Mouse (Mus musculus) embryonic facial prominence, embryonic 12.5 days (tissue): ENCODE measurements around the gene Selenon. TPM values are rescaled to one million over a fixed set of nuclear protein-coding genes. Genes with fewer than 3 reads are reported as not detected.
A peak's percentile ranks its signal among the peaks of the same experiment; 100 is the strongest.

Experiments
- ATAC-seq: fragments of 200-750 bp; cut with Nextera tagmentation; 2 replicates; pipeline ENCODE4 v1.8.0; 2017; ENCODE audit not compliant: insufficient number of reproducible peaks, insufficient read depth, low FRiP score, low TSS enrichment
- H3K27ac ChIP-seq: fragments of 300-500 bp; sonication (generic); 2 replicates; pipeline ENCODE4 v1.5.1; 2016; ENCODE audit warnings: mild to moderate bottlenecking
- H3K27me3 ChIP-seq: fragments of 300-500 bp; sonication (generic); 2 replicates; pipeline ENCODE4 v1.6.1; 2016; ENCODE audit warnings: mild to moderate bottlenecking, moderate library complexity
- H3K36me3 ChIP-seq: fragments of 300-500 bp; sonication (generic); 2 replicates; pipeline ENCODE4 v1.6.1; 2016; ENCODE audit warnings: mild to moderate bottlenecking
- H3K4me1 ChIP-seq: fragments of 300-500 bp; sonication (generic); 2 replicates; pipeline ENCODE4 v1.6.1; 2016
- H3K4me2 ChIP-seq: fragments of 300-500 bp; sonication (generic); replicated peaks from 2 replicates; pipeline ENCODE4 v1.6.1; 2016; ENCODE audit warnings: mild to moderate bottlenecking, moderate library complexity
- H3K4me3 ChIP-seq: fragments of 300-500 bp; sonication (generic); 2 replicates; pipeline ENCODE4 v1.5.1; 2016; ENCODE audit warnings: mild to moderate bottlenecking
- H3K9ac ChIP-seq: fragments of 300-500 bp; sonication (generic); 2 replicates; pipeline ENCODE4 v1.6.1; 2016; ENCODE audit warnings: mild to moderate bottlenecking, moderate library complexity
- H3K9me3 ChIP-seq: fragments of 300-500 bp; sonication (generic); 2 replicates; pipeline ENCODE4 v1.6.1; 2016; ENCODE audit warnings: mild to moderate bottlenecking, moderate library complexity
- whole genome bisulfite sequencing: fragments of 180-500 bp; shearing (Covaris S2); methylation state at CpG from one replicate; pipeline ENCODE4 v1.1.7; 2016; 5-methylcytosine and 5-hydroxymethylcytosine counted together
- polyA plus RNA-seq: library from polyadenylated mRNA; unstranded; fragments of >200 nt; fragmentation: Nextera tagmentation; extraction: Ambion mirVana; gene quantifications from 2 replicates; pipeline ENCODE4 v1.2.1, GENCODE M21; 2016

Selenon gene
- polyA plus RNA-seq, 1 experiment from 2014 or later, result 27.3 TPM

DNA sequence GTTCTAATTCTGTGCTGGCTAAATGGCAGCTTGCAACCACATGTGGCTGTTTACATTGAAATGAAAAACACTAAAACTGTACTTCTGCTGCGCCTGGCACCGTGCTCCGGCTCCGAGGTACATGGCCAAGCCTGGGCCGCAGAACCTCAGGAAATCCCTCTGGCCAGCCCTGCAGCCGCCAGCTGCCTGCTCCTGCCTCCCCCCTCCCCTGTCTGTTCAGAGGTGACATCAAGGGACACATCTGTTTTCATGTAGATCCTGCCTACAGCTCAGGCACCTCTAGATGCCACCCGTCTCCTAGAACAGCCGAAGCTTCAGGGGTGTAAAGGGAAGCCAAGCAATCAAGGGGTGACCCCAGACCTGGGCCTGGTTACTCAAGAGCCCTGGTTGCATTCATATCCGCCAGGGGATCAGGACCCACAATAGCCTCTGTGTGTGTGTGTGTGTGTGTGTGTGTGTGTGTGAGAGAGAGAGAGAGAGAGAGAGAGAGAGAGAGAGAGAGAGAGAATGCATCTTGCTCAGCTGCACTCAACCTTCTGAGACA lies 6.7 kb upstream of the Selenon start:
- Histone ChIP-seq H3K4me1 (peaks cover 13% of the 10 kb centered on the region), H3K9me3 (no peaks in the 10 kb centered on the region), H3K27ac (peak overlapping the region; percentile 41; the same call in 1 of the 2 replicates), H3K4me2 (no peak overlapping the region), H3K27me3 (no peaks in the 10 kb centered on the region), H3K4me3 (no peak overlapping the region), H3K36me3 (0 out of 2 replicates have a peak, but pooled peaks cover 2% of the 10 kb centered on the region), H3K9ac (no peak overlapping the region)
- ATAC-seq, result no peak
- 34% methylated on average over 9 of the region's 9 CpGs for WGBS

DNA sequence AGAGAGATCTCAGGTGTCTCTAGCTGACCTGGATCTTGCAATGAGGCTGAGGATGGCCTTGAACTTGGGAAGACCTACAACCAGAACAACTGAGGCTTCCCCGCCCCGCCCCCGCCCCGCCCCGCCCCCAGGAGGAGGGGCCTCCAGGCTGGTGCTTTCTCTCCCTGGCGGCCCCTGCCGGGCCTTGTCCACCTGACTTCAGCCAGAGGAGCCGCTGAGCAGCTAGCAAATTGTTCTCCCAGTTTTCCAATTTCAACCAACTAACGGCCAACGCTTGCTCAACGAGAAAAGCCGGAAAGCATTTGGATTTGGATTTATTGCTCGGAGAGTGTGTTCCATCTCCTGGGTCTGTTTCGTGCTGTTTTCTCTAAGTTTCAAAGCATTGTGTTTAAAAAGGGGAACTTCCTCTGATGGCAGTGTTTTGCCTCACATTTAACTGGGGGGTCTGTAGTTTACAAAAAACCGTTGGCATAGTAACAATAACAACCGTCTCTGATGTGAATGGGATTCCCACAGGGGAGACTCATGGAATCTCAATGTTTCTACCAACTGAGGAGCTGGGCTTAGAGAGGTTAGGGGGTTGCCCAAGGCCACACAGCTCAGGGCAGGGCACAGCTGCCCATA lies 5.8 kb upstream of the Selenon start:
- no peak overlapping the region for H3K9ac ChIP-seq
- WGBS, result 17% methylated on average over 16 of the region's 16 CpGs
- peaks cover 13% of the 10 kb centered on the region for H3K4me1 ChIP-seq
- H3K4me3 ChIP-seq, result no peak overlapping the region
- peak overlapping the region; percentile 54; the same call in 1 of the 2 replicates for H3K27ac ChIP-seq
- H3K9me3 ChIP-seq, result no peaks in the 10 kb centered on the region
- H3K36me3 ChIP-seq, result 0 out of 2 replicates have a peak, but pooled peaks cover 2% of the 10 kb centered on the region
- no peaks in the 10 kb centered on the region for H3K27me3 ChIP-seq
- ATAC-seq, result no peak
- no peak overlapping the region for H3K4me2 ChIP-seq

DNA sequence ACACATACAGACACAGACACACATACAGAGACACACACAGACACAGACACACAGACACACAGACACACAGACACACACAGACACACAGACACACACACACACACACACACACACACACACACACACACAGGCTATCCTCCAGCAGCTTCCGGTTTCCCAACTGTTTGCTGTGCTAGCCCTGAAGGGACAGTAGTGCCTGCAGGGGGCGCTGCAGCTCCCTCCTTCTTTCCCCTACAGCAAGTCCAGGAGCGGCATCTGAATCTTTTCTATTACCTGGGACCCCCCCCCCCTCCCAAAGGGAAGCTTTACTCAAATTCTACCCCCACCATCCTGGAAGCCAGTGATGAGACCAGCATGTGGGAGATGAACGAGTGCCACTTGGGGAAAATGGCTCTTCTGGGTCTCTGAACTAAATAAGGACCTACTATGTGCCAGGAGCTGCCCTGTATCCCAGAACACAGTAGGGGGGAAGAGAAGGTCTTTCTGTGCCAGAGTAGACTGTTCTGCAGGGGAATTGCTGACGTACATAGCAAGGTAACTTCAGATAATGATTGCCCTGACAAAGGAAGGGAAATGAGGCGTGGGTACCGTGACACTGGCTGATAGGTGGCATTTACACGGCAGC lies 4.1 kb upstream of the Selenon start:
- H3K27me3 ChIP-seq, result no peaks in the 10 kb centered on the region
- no peaks in the 10 kb centered on the region for H3K36me3 ChIP-seq
- peaks cover 17% of the 10 kb centered on the region for H3K4me1 ChIP-seq
- H3K4me3 ChIP-seq, result no peak overlapping the region
- no peak for ATAC-seq
- no peak overlapping the region for H3K9ac ChIP-seq
- H3K4me2 ChIP-seq, result no peak overlapping the region
- WGBS, result 72% methylated on average over 8 of the region's 8 CpGs
- no peaks in the 10 kb centered on the region for H3K9me3 ChIP-seq
- H3K27ac ChIP-seq, result no peak overlapping the region

DNA sequence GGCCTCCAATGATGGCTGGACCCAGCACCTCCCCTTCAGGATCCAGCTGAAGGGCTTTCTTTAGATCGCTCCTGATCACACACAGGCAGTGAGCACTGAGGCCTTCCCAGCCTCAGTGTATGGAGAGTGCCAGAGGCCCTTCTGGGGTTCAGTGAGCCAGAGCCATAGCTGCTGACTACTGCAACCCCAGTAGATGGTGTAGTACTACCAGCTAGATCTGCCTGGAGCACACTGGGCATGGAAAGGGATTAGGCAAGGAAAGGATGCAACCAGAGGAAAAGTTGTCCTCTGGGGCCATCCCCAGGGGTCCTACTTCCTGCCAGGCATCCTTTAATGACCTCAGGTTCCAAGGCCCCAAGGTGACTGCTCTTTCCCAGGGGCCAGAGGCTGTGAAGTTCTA lies 1.7 kb upstream of the Selenon start:
- Histone ChIP-seq H3K27ac (no peak overlapping the region), H3K9me3 (peaks cover 8% of the 10 kb centered on the region; the same call in 1 of the 2 replicates), H3K4me3 (no peak overlapping the region), H3K36me3 (peaks cover 22% of the 10 kb centered on the region), H3K9ac (no peak overlapping the region), H3K4me1 (peaks cover 14% of the 10 kb centered on the region), H3K4me2 (no peak overlapping the region), H3K27me3 (no peaks in the 10 kb centered on the region)
- WGBS, result 83% methylated on average over 1 of the region's 1 CpGs
- ATAC-seq, result no peak

DNA sequence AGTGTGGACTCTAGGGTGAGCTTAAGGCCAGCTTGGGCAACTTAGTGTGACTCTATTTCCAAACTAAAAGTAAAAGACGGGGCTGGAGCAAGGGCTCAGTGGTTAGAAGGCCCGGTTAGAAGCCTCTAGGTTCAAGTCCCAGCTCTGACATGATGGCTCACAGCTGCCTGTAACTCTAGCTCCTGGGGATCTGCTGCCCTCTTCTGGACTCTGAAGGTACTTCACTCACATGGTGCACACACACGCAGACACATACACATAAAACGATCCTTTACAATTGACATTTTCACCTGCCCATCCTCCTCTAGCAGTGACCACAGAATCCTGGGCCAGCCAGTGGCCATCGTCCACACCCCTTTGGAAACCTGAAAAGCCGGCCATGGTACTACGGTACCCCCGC lies 2.1 kb downstream of the Selenon start:
- H3K4me3 ChIP-seq, result no peak overlapping the region
- H3K4me2 ChIP-seq, result no peak overlapping the region
- H3K27me3 ChIP-seq, result no peaks in the 10 kb centered on the region
- WGBS, result 97% methylated on average over 8 of the region's 8 CpGs
- ATAC-seq, result no peak
- no peak overlapping the region for H3K27ac ChIP-seq
- H3K9me3 ChIP-seq, result peaks cover 8% of the 10 kb centered on the region; the same call in 1 of the 2 replicates
- no peak overlapping the region for H3K9ac ChIP-seq
- H3K4me1 ChIP-seq, result peaks cover 14% of the 10 kb centered on the region
- peaks cover 51% of the 10 kb centered on the region for H3K36me3 ChIP-seq

DNA sequence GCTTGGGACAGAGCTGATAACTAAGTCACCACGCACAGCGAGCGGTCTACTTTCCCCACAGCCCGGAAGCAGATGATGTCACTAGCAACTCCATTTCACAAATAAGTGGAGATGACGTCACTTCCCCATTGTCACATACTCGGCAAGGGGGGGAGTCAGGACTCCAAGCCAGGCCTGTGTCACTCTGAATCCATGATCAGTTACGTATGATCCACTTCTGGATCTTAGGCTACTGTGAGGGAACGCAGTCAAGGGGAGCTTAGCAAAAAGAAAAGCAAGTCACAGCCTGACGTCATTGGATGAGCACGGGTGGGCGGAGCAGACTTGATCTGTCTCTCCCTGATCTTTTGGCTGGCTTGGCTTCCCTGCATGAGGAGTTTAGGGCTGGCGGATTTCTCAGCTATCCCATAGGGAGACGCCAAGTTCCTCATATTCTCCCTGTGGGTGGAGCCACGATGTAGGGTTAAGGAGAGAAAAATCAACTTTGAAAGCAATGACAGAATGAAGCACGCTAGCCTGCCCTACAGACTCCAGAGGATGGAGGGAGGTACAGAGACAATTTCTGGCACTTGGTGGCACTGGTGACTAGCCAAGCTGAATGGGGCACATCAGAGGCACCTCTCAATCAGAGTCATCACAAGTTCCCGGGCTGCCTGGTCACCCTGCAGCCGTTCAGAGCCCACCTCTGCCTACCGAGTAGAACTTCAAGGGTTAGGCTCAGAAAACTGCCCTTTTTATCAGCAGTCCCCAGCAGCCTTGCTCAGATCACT lies 3.6 kb downstream of the Selenon start:
- Histone ChIP-seq H3K9me3 (peaks cover 8% of the 10 kb centered on the region; the same call in 1 of the 2 replicates), H3K27me3 (no peaks in the 10 kb centered on the region), H3K27ac (no peak overlapping the region), H3K4me3 (no peak overlapping the region), H3K9ac (no peak overlapping the region), H3K4me2 (no peak overlapping the region), H3K36me3 (peaks cover 62% of the 10 kb centered on the region), H3K4me1 (peaks cover 14% of the 10 kb centered on the region)
- ATAC-seq, result no peak
- WGBS, result 74% methylated on average over 18 of the region's 18 CpGs

DNA sequence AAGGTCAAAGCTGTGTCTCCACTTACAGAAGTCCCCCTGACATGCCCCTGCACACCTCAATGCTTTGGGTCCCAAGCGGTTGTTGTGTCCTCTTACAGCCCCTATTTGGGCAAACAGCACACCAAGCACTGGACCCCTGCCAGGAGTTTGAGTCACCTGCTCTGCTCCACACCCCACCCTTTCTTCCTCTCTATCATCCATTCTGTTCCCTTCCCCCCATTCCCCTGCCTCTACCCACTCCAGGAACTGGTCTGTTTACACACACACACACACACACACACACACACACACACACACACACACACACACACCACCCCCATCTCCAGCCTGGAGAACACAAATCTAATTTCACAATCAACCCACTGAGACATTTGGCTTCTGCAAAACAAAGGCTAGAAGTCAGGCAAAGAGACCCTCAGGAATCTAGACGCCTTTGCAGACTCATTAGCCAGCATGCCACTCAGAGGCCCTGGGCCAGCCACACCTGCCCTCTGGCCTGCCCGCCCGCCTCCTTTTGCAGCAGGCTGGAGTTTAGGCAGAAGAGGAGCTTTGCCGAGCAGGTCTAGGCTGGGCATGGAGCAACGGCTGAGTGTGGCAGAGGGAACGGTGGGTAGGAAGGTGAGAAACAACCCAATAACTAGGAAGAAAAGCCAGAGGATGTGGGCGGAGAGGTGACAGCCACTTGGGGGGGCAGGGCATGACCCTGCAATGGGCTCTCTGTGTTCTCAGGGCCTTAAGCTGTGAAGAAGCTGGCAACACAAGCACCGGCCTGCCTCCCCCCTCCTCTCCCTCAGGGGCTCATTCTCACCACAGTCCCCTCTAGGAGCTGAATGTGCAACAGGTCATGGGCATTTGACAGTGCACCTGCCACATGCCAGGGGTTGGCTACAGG lies 4.9 kb downstream of the Selenon start:
- Histone ChIP-seq H3K27ac (no peak overlapping the region), H3K36me3 (peaks cover 73% of the 10 kb centered on the region), H3K9ac (no peak overlapping the region; the same call in 1 of the 2 replicates), H3K9me3 (peaks cover 8% of the 10 kb centered on the region; the same call in 1 of the 2 replicates), H3K4me2 (no peak overlapping the region), H3K4me3 (no peak overlapping the region), H3K27me3 (no peaks in the 10 kb centered on the region), H3K4me1 (peaks cover 9% of the 10 kb centered on the region; the same call in 1 of the 2 replicates)
- ATAC-seq, result no peak
- 63% methylated on average over 9 of the region's 9 CpGs for WGBS

DNA sequence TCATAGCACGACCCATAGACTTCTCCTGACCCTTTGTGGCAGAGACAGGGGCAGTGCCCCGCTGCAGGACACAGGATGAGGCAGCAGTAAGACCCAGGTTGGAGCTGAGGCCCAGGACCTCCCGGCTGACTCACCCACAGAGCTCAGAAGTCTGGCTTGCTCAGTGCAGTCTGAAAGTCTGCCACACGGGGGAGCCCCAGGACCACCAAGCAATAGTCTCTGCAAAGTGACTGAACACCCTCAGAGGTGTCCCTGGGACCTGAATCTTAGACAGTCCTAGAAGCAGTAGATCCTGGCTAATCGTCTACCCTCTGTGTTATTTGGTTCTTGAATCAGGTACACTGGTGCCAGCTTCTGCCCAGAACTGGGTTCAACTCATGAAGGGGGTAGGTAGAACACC lies 8.7 kb downstream of the Selenon start:
- Histone ChIP-seq H3K27ac (no peak overlapping the region), H3K4me1 (peaks cover 9% of the 10 kb centered on the region; the same call in 1 of the 2 replicates), H3K4me3 (no peak overlapping the region), H3K9me3 (no peaks in the 10 kb centered on the region), H3K36me3 (peaks cover 86% of the 10 kb centered on the region), H3K9ac (no peak overlapping the region; the same call in 1 of the 2 replicates), H3K27me3 (no peaks in the 10 kb centered on the region), H3K4me2 (no peak overlapping the region)
- ATAC-seq, result peak; percentile 9; the same call in 1 of the 2 replicates
- WGBS, result 5% methylated on average over 5 of the region's 5 CpGs

DNA sequence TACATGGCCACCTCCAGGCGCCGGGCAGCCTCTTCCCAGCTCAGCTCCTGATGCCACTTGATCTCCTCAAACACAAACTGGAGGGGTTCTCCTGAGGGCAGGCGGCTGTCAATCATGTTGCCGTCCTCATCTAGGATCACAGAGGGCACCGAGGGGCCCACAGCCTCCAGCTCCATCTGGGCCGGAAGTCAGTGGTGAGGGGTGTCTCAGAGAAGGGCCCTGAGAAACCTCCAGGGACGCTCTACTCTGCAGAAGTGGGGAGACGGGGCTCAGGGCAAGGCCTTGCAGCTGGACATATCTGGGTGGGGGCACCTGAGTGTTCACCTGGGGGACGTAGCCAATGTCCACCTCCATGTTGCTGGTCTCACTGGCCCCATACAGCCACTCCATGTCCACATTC lies 9.2 kb downstream of the Selenon start:
- Histone ChIP-seq H3K9me3 (no peaks in the 10 kb centered on the region), H3K36me3 (peaks cover 86% of the 10 kb centered on the region), H3K4me2 (no peak overlapping the region), H3K4me3 (no peak overlapping the region), H3K9ac (no peak overlapping the region; the same call in 1 of the 2 replicates), H3K27ac (no peak overlapping the region), H3K27me3 (no peaks in the 10 kb centered on the region), H3K4me1 (peaks cover 8% of the 10 kb centered on the region; the same call in 1 of the 2 replicates)
- WGBS, result 93% methylated on average over 9 of the region's 9 CpGs
- ATAC-seq, result no peak

DNA sequence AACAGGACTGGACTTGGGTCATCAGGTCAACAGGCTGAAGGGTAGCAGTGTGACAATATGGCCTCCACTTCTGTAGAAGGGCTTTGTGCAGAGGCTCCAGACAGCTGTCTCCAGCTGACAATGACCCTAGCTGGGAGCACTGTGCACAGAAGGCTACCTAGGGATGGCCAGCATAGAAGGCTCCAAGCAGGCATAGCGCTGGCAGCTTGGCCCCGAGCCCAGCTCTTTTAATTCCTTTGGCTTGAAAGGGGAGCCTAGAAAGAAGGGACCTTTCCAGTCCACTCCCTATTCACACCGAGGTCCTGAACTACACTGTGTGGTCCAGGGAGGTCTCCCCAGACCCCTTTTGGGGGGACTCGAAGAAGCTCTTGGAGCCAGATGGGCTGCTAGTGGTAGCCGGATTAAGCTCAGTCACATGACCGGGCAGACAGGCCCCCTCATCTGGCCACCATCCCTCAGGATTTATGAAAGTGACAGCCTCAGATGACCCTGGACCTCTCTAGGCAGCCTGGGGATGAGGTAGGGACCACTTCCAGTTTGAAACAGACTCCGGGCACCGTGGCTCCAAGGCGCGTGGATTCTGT lies 12.9 kb downstream of the Selenon start:
- Histone ChIP-seq H3K4me2 (no peak overlapping the region), H3K36me3 (peaks cover 52% of the 10 kb centered on the region), H3K4me3 (no peak overlapping the region), H3K4me1 (peaks cover 8% of the 10 kb centered on the region), H3K27me3 (no peaks in the 10 kb centered on the region), H3K9me3 (no peaks in the 10 kb centered on the region), H3K27ac (no peak overlapping the region), H3K9ac (no peak overlapping the region)
- WGBS, result 90% methylated on average over 10 of the region's 10 CpGs
- ATAC-seq, result no peak
